Mouse (Mus musculus) liver, embryonic 15.5 days (tissue): ENCODE measurements around the gene Abcc10. TPM values are rescaled to one million over a fixed set of nuclear protein-coding genes. Genes with fewer than 3 reads are reported as not detected.

Source experiments
- ATAC-seq: fragments of 200-750 bp; cut with Nextera tagmentation; 2 replicates; pipeline ENCODE4 v1.8.0; 2017; ENCODE audit warnings: moderate number of reproducible peaks, mild to moderate bottlenecking, moderate library complexity; ENCODE audit not compliant: insufficient read depth
- H3K27ac ChIP-seq: fragments of 300-500 bp; sonication (generic); replicated peaks from 2 replicates; pipeline ENCODE4 v1.5.1; 2015; ENCODE audit warnings: mild to moderate bottlenecking, inconsistent platforms
- H3K27me3 ChIP-seq: fragments of 300-500 bp; sonication (generic); 2 replicates; pipeline ENCODE4 v1.6.1; 2015; ENCODE audit warnings: mild to moderate bottlenecking, inconsistent platforms
- H3K36me3 ChIP-seq: fragments of 300-500 bp; sonication (generic); replicated peaks from 2 replicates; pipeline ENCODE4 v1.6.1; 2015; ENCODE audit warnings: moderate library complexity, mild to moderate bottlenecking, inconsistent platforms
- H3K4me1 ChIP-seq: fragments of 300-500 bp; sonication (generic); replicated peaks from 2 replicates; pipeline ENCODE4 v1.6.1; 2015; ENCODE audit warnings: inconsistent platforms
- H3K4me2 ChIP-seq: fragments of 300-500 bp; sonication (generic); 2 replicates; pipeline ENCODE4 v1.6.1; 2015; ENCODE audit warnings: moderate library complexity, mild to moderate bottlenecking, inconsistent platforms
- H3K4me3 ChIP-seq: fragments of 300-500 bp; sonication (generic); replicated peaks from 2 replicates; pipeline ENCODE4 v1.5.1; 2015; ENCODE audit warnings: mild to moderate bottlenecking, inconsistent platforms
- H3K9ac ChIP-seq: fragments of 300-500 bp; sonication (generic); 2 replicates; pipeline ENCODE4 v1.6.1; 2015; ENCODE audit warnings: moderate library complexity, mild to moderate bottlenecking, inconsistent platforms
- H3K9me3 ChIP-seq: fragments of 300-500 bp; sonication (generic); replicated peaks from 2 replicates; pipeline ENCODE4 v1.6.1; 2016; ENCODE audit warnings: inconsistent platforms
- WGBS: fragments of 180-500 bp; shearing (Covaris S2); methylation state at CpG from one replicate; pipeline ENCODE4 v1.1.7; 2015; ENCODE audit warnings: mixed read lengths; ENCODE audit not compliant: insufficient replicate concordance; 5-methylcytosine and 5-hydroxymethylcytosine counted together
- polyA plus RNA-seq: library from polyadenylated mRNA; unstranded; fragments of >200 nt; fragmentation: Nextera tagmentation; extraction: Ambion mirVana; gene quantifications from 2 replicates; pipeline ENCODE4 v1.2.1, GENCODE M21; 2015

Gene Abcc10
- polyA plus RNA-seq, 1 experiment from 2014 or later: 1.8 TPM

DNA sequence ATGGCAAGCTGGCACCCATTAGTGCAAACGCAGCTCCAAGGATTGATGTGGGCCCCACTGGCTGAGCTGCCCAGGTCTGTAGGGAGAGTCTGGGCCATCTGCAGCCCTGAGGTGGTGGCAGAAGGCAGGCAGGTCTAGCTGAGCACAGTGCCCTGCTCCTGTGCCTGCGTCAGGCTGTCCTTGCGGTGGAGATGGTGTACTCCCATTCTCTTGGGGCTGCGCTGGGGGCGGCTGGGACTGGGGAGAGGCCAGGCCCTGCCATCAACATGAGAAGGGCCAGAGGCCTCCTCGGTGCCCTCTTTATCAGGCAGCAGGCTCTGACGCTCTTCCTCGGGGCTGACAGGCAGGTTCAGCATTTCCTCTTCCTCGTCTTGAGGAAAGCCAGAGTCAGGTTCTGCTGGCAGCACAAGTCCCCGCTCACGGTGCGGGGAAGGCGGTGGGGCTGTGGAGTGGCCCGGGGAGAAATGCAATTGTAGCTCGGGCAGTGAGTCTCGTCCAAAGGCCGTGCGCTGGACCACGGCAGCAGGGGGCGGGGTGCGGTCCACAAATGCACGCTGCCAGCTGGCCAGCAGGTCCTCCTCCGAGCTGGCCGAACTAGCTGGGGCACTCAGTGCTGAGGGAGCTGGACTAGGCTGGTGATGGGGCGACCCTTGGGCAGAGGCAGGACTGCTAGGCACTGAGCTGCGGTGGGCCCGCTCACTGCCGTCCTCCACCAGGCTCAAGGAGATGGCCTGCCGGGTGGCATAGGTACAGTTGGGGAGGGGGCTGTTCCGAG, 69.7 kb downstream of the Abcc10 start:
- no peaks in the 10 kb centered on the region for H3K9me3 ChIP-seq
- H3K36me3 ChIP-seq: peaks cover 55% of the 10 kb centered on the region
- H3K27ac ChIP-seq: no peak overlapping the region
- WGBS: 67% methylated on average over 30 of the region's 30 CpGs
- no peak overlapping the region for H3K4me3 ChIP-seq
- no peak for ATAC-seq
- H3K9ac ChIP-seq: no peak overlapping the region
- peaks cover 34% of the 10 kb centered on the region for H3K27me3 ChIP-seq
- no peak overlapping the region for H3K4me2 ChIP-seq
- H3K4me1 ChIP-seq: peaks cover 12% of the 10 kb centered on the region

DNA sequence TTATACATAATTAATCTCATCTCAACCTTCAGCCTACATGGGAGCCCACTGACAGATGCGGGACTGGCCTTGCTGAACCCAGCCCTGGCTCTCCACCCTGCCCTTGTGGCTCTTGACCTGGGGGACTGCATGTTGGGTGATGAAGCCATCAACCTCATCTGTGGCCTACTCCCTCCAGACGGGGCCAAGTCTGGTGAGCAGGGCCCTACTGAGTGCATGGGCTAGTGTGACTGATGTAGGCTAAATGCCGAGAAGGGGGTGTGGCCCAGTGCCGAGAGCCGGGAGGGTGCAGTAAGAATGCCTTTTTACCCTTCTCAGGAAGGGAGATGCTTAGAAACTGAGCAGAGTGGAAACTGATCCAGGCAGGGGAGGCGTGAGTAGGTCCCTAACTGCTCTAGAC, 73.0 kb downstream of the Abcc10 start:
- ATAC-seq: no peak
- Histone ChIP-seq H3K9me3 (no peaks in the 10 kb centered on the region), H3K27ac (no peak overlapping the region), H3K27me3 (peaks cover 39% of the 10 kb centered on the region), H3K4me2 (no peak overlapping the region), H3K36me3 (peaks cover 45% of the 10 kb centered on the region), H3K4me3 (no peak overlapping the region), H3K9ac (no peak overlapping the region), H3K4me1 (peaks cover 20% of the 10 kb centered on the region)
- 39% methylated on average over 6 of the region's 6 CpGs for WGBS

DNA sequence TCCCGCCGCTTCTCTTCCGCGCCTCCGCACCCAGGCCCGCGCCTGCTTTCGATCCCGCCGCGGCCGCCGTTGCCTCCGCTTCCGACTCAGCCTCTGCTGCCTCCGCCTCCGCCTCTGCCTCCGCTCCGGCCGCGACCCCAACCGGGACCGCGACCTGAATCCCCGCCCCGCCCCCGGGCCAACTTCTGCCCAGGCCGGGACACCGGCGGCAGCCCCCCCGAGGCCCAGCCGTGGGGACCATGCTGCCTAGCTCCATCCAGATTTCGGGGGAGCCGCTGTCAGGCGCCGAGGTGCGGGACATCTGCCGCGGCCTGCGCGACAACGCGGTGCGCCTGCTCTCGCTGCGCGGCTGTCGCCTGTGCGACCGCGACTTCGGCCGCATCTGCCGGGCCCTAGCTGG, 74.0 kb downstream of the Abcc10 start:
- Histone ChIP-seq H3K9me3 (no peaks in the 10 kb centered on the region), H3K9ac (peak overlapping the region; percentile 25; the same call in 1 of the 2 replicates), H3K27me3 (peaks cover 39% of the 10 kb centered on the region), H3K36me3 (peaks cover 45% of the 10 kb centered on the region), H3K4me1 (peaks cover 29% of the 10 kb centered on the region), H3K4me2 (peak overlapping the region; percentile 95), H3K27ac (no peak overlapping the region), H3K4me3 (peak overlapping the region; percentile 62)
- ATAC-seq: peak; percentile 8; the same call in 1 of the 2 replicates
- WGBS: under 1% methylated on average over 54 of the region's 54 CpGs

DNA sequence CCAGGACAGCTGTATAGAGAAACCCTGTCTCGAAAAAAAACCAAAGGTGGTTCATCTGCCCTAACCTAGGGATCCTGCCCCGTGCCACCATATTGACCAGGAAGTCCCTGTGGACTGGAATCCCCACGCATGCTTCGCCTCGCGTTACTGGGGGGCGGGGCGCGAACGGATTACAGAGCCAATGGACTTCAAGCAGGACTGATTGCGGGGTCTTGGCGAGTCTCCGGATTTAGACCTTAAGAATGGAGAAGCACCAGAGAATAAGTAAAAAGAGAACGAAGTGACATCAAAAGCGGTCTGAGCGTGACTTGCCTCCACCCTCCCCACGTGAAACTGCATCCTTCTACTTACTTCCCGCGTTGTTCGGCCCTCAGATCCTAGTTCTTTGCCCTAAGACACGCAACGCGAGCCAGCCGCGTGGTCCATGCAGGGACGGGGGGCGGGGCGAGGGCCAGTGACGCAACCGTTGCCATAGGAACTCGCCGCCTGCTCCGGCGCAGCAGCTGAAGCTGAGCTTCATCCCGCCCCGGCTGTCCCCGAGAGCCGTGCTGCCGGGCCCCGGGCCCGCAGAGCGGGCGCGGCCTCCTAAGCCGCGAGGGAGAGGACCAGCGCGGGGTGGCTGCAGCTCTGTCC, 74.6 kb downstream of the Abcc10 start, which contains the start of gene Lrrc73:
Lrrc73 (plus strand) TSS at position 80 of the 633 bp plus-strand sequence.
- Histone ChIP-seq H3K9ac (peak within 1 kb of the TSS; percentile 25), H3K4me3 (peak within 1 kb of the TSS; percentile 62), H3K27ac (no peak within 1 kb of the TSS), H3K9me3 (no peaks in the 10 kb centered on the region), H3K4me2 (peak within 1 kb of the TSS; percentile 95), H3K27me3 (peaks cover 39% of the 10 kb centered on the region), H3K4me1 (peaks cover 35% of the 10 kb centered on the region), H3K36me3 (peaks cover 45% of the 10 kb centered on the region)
- WGBS: 2% methylated on average over 48 of the region's 48 CpGs
- peak; percentile 67 for ATAC-seq

Other genes with a start within 250 kb of the Abcc10 start
- 60.7 and 64.6 TPM in 2 replicates for gene Mrps18a, start 217.4 kb downstream of the Abcc10 start, polyA plus RNA-seq
- 0.83 and 1.1 TPM in 2 replicates for gene Rsph9, start 184.1 kb downstream of the Abcc10 start, polyA plus RNA-seq
- gene Mad2l1bp, start 174.8 kb downstream of the Abcc10 start, polyA plus RNA-seq: 42.5 and 47.5 TPM in 2 replicates
- 33.2 and 36.8 TPM in 2 replicates for gene Gtpbp2, start 167.3 kb downstream of the Abcc10 start, polyA plus RNA-seq
- gene Polh, start 125.7 kb downstream of the Abcc10 start, polyA plus RNA-seq: 15.8 and 17.1 TPM in 2 replicates
- gene Xpo5, start 125.6 kb downstream of the Abcc10 start, polyA plus RNA-seq: 14.4 and 15.2 TPM in 2 replicates
- gene Polr1c, start 80.3 kb downstream of the Abcc10 start, polyA plus RNA-seq: 29.0 and 30.6 TPM in 2 replicates
- gene Yipf3, start 80.3 kb downstream of the Abcc10 start, polyA plus RNA-seq: 44.2 and 59.9 TPM in 2 replicates
- gene Lrrc73, start 74.8 kb downstream of the Abcc10 start, polyA plus RNA-seq: 0.08 TPM in 1 of 2 replicates, not detected in the other
- 9.8 and 10.5 TPM in 2 replicates for gene Tjap1, start 45.3 kb downstream of the Abcc10 start, polyA plus RNA-seq
- gene Dlk2, start 30.9 kb downstream of the Abcc10 start, polyA plus RNA-seq: 0.24 TPM in 1 of 2 replicates, not detected in the other
- 1.5 and 1.7 TPM in 2 replicates for gene Zfp318, start 55.4 kb upstream of the Abcc10 start, polyA plus RNA-seq
- gene Crip3, start 100.6 kb upstream of the Abcc10 start, polyA plus RNA-seq: not detected in 2 replicates
- not detected in 2 replicates for gene Slc22a7, start 110.1 kb upstream of the Abcc10 start, polyA plus RNA-seq
- 0.01 TPM in 2 replicates for gene Ttbk1, start 159.3 kb upstream of the Abcc10 start, polyA plus RNA-seq
- gene Dnph1, start 168.4 kb upstream of the Abcc10 start, polyA plus RNA-seq: 17.5 and 17.7 TPM in 2 replicates
- 0.50 and 0.51 TPM in 2 replicates for gene Cul9, start 218.0 kb upstream of the Abcc10 start, polyA plus RNA-seq
- gene Srf, start 227.8 kb upstream of the Abcc10 start, polyA plus RNA-seq: 2.2 and 3.1 TPM in 2 replicates